Mouse (Mus musculus): ENCODE measurements around the gene Tacc2. TPM values are rescaled to one million over a fixed set of nuclear protein-coding genes. Genes with fewer than 3 reads are reported as not detected.
A peak's percentile ranks its signal among the peaks of the same experiment; 100 is the strongest.

Tacc2 gene
- polyA plus RNA-seq, 1 experiment from 2014 or later: 44.8 TPM

- Histone ChIP-seq H3K9me3 (no peaks in the 10 kb centered on the region), H3K4me3 (no peak overlapping the region), H3K36me3 (no peaks in the 10 kb centered on the region), H3K27ac (no peak overlapping the region), H3K4me1 (0 out of 2 replicates have a peak, but pooled peaks cover under 1% of the 10 kb centered on the region), H3K27me3 (ENCODE audit: insufficient read depth, poor library complexity, severe bottlenecking) (no peaks in the 10 kb centered on the region)
- WGBS: 69% methylated on average over 1 of the region's 1 CpGs
- no peak for DNase-seq (ENCODE audit: low spot score)
These were observed 25.6 kb downstream of the Tacc2 start for GRCm38 (mm10) chr7:130602804-130603203.

GRCm38 (mm10) chr7:130603556-130603955, 26.3 kb downstream of the Tacc2 start:
- H3K27me3 ChIP-seq (ENCODE audit: insufficient read depth, poor library complexity, severe bottlenecking): no peaks in the 10 kb centered on the region
- DNase-seq (ENCODE audit: low spot score): no peak
- no peaks in the 10 kb centered on the region for H3K36me3 ChIP-seq
- H3K9me3 ChIP-seq: no peaks in the 10 kb centered on the region
- 77% methylated on average over 5 of the region's 5 CpGs for WGBS
- no peaks in the 10 kb centered on the region for H3K4me1 ChIP-seq
- H3K4me3 ChIP-seq: no peak overlapping the region
- H3K27ac ChIP-seq: no peak overlapping the region

- WGBS: 68% methylated on average over 2 of the region's 2 CpGs
- Histone ChIP-seq H3K9me3 (no peaks in the 10 kb centered on the region), H3K4me1 (no peaks in the 10 kb centered on the region), H3K4me3 (no peak overlapping the region), H3K27me3 (ENCODE audit: insufficient read depth, poor library complexity, severe bottlenecking) (no peaks in the 10 kb centered on the region), H3K36me3 (no peaks in the 10 kb centered on the region), H3K27ac (no peak overlapping the region)
- DNase-seq (ENCODE audit: low spot score): no peak
These were observed 27.2 kb downstream of the Tacc2 start for GRCm38 (mm10) chr7:130604390-130604789.

- no peaks in the 10 kb centered on the region for H3K4me1 ChIP-seq
- no peak for DNase-seq (ENCODE audit: low spot score)
- 17% methylated on average over 6 of the region's 6 CpGs for WGBS
These were observed 27.9 kb downstream of the Tacc2 start for GRCm38 (mm10) chr7:130605111-130605510.

GRCm38 (mm10) chr7:130606958-130607357, 29.7 kb downstream of the Tacc2 start:
- DNase-seq (ENCODE audit: low spot score): no peak
- WGBS: 87% methylated on average over 4 of the region's 4 CpGs
- Histone ChIP-seq H3K4me1 (no peaks in the 10 kb centered on the region), H3K36me3 (no peaks in the 10 kb centered on the region), H3K27ac (no peak overlapping the region), H3K9me3 (no peaks in the 10 kb centered on the region), H3K27me3 (ENCODE audit: insufficient read depth, poor library complexity, severe bottlenecking) (0 out of 2 replicates have a peak, but pooled peaks cover 4% of the 10 kb centered on the region), H3K4me3 (no peak overlapping the region)

More at GRCm38 (mm10) chr7:130605111-130605510, 27.9 kb downstream of the Tacc2 start:
- H3K4me3 ChIP-seq: no peak overlapping the region
- 0 out of 2 replicates have a peak overlapping the region, but pooled peaks have one; percentile 10 for H3K27ac ChIP-seq
- H3K9me3 ChIP-seq: no peaks in the 10 kb centered on the region
- H3K27me3 ChIP-seq (ENCODE audit: insufficient read depth, poor library complexity, severe bottlenecking): 0 out of 2 replicates have a peak, but pooled peaks cover 4% of the 10 kb centered on the region
- no peaks in the 10 kb centered on the region for H3K36me3 ChIP-seq

- no peaks in the 10 kb centered on the region for H3K9me3 ChIP-seq
- H3K4me1 ChIP-seq: peaks cover 7% of the 10 kb centered on the region
- peak overlapping the region; percentile 18; the same call in 1 of the 2 replicates for H3K27ac ChIP-seq
- no peaks in the 10 kb centered on the region for H3K36me3 ChIP-seq
- DNase-seq (ENCODE audit: low spot score): no peak
- 0 out of 2 replicates have a peak, but pooled peaks cover 4% of the 10 kb centered on the region for H3K27me3 ChIP-seq (ENCODE audit: insufficient read depth, poor library complexity, severe bottlenecking)
- 58% methylated on average over 4 of the region's 4 CpGs for WGBS
- no peak overlapping the region for H3K4me3 ChIP-seq
These were observed 36.7 kb downstream of the Tacc2 start for GRCm38 (mm10) chr7:130613973-130614372.

- no peak for DNase-seq (ENCODE audit: low spot score)
- WGBS: 91% methylated on average over 3 of the region's 3 CpGs
- H3K27me3 ChIP-seq (ENCODE audit: insufficient read depth, poor library complexity, severe bottlenecking): 0 out of 2 replicates have a peak, but pooled peaks cover 10% of the 10 kb centered on the region
- H3K36me3 ChIP-seq: no peaks in the 10 kb centered on the region
- H3K27ac ChIP-seq: no peak overlapping the region
- H3K9me3 ChIP-seq: no peaks in the 10 kb centered on the region
- no peak overlapping the region for H3K4me3 ChIP-seq
- H3K4me1 ChIP-seq: peaks cover 21% of the 10 kb centered on the region
These were observed 40.4 kb downstream of the Tacc2 start for GRCm38 (mm10) chr7:130617591-130617990.

- Histone ChIP-seq H3K36me3 (no peaks in the 10 kb centered on the region), H3K9me3 (no peaks in the 10 kb centered on the region), H3K27me3 (ENCODE audit: insufficient read depth, poor library complexity, severe bottlenecking) (peaks cover 35% of the 10 kb centered on the region), H3K4me1 (peaks cover 24% of the 10 kb centered on the region), H3K27ac (no peak overlapping the region), H3K4me3 (no peak overlapping the region)
- 92% methylated on average over 2 of the region's 2 CpGs for WGBS
- DNase-seq (ENCODE audit: low spot score): no peak
These were observed 43.8 kb downstream of the Tacc2 start for GRCm38 (mm10) chr7:130621068-130621467.

GRCm38 (mm10) chr7:130621953-130622352, 44.7 kb downstream of the Tacc2 start:
- H3K36me3 ChIP-seq: no peaks in the 10 kb centered on the region
- WGBS: 40% methylated on average over 3 of the region's 3 CpGs
- no peaks in the 10 kb centered on the region for H3K9me3 ChIP-seq
- no peak overlapping the region for H3K4me3 ChIP-seq
- no peak for DNase-seq (ENCODE audit: low spot score)
- H3K4me1 ChIP-seq: peaks cover 33% of the 10 kb centered on the region
- H3K27ac ChIP-seq: 0 out of 2 replicates have a peak overlapping the region, but pooled peaks have one; percentile 10
- peaks cover 41% of the 10 kb centered on the region for H3K27me3 ChIP-seq (ENCODE audit: insufficient read depth, poor library complexity, severe bottlenecking)

- peaks cover 33% of the 10 kb centered on the region for H3K4me1 ChIP-seq
- peaks cover 41% of the 10 kb centered on the region for H3K27me3 ChIP-seq (ENCODE audit: insufficient read depth, poor library complexity, severe bottlenecking)
- H3K4me3 ChIP-seq: no peak overlapping the region
- DNase-seq (ENCODE audit: low spot score): no peak
- H3K9me3 ChIP-seq: no peaks in the 10 kb centered on the region
- WGBS: 80% methylated on average over 4 of the region's 4 CpGs
- H3K36me3 ChIP-seq: no peaks in the 10 kb centered on the region
- no peak overlapping the region for H3K27ac ChIP-seq
These were observed 45.1 kb downstream of the Tacc2 start for GRCm38 (mm10) chr7:130622359-130622758.

- 83% methylated on average over 9 of the region's 9 CpGs for WGBS
- DNase-seq (ENCODE audit: low spot score): no peak
- H3K9me3 ChIP-seq: no peaks in the 10 kb centered on the region
- H3K36me3 ChIP-seq: no peaks in the 10 kb centered on the region
- peaks cover 41% of the 10 kb centered on the region for H3K4me1 ChIP-seq
- no peak overlapping the region for H3K27ac ChIP-seq
- peaks cover 41% of the 10 kb centered on the region for H3K27me3 ChIP-seq (ENCODE audit: insufficient read depth, poor library complexity, severe bottlenecking)
- no peak overlapping the region for H3K4me3 ChIP-seq
These were observed 47.1 kb downstream of the Tacc2 start for GRCm38 (mm10) chr7:130624299-130624698.

GRCm38 (mm10) chr7:130625361-130625760, 48.1 kb downstream of the Tacc2 start:
- 77% methylated on average over 7 of the region's 7 CpGs for whole genome bisulfite sequencing
- DNase-seq (ENCODE audit: low spot score): no peak
- H3K36me3 ChIP-seq: no peaks in the 10 kb centered on the region

GRCm38 (mm10) chr7:130628601-130629000, 51.4 kb downstream of the Tacc2 start:
- no peak overlapping the region for H3K4me3 ChIP-seq
- 33% methylated on average over 1 of the region's 1 CpGs for WGBS
- no peaks in the 10 kb centered on the region for H3K36me3 ChIP-seq
- DNase-seq (ENCODE audit: low spot score): no peak
- peaks cover 34% of the 10 kb centered on the region for H3K4me1 ChIP-seq
- H3K27ac ChIP-seq: peak overlapping the region; percentile 59
- peaks cover 26% of the 10 kb centered on the region for H3K27me3 ChIP-seq (ENCODE audit: insufficient read depth, poor library complexity, severe bottlenecking)
- H3K9me3 ChIP-seq: no peaks in the 10 kb centered on the region

More at GRCm38 (mm10) chr7:130625361-130625760, 48.1 kb downstream of the Tacc2 start:
- Histone ChIP-seq H3K9me3 (no peaks in the 10 kb centered on the region), H3K4me3 (no peak overlapping the region), H3K27me3 (ENCODE audit: insufficient read depth, poor library complexity, severe bottlenecking) (peaks cover 41% of the 10 kb centered on the region), H3K4me1 (peaks cover 41% of the 10 kb centered on the region), H3K27ac (no peak overlapping the region)

- Histone ChIP-seq H3K27ac (no peak overlapping the region), H3K4me1 (peaks cover 40% of the 10 kb centered on the region), H3K9me3 (no peaks in the 10 kb centered on the region), H3K36me3 (no peaks in the 10 kb centered on the region), H3K4me3 (no peak overlapping the region), H3K27me3 (ENCODE audit: insufficient read depth, poor library complexity, severe bottlenecking) (peaks cover 12% of the 10 kb centered on the region)
- DNase-seq (ENCODE audit: low spot score): no peak
- WGBS: 90% methylated on average over 7 of the region's 7 CpGs
These were observed 52.8 kb downstream of the Tacc2 start for GRCm38 (mm10) chr7:130629999-130630398.

Measured in heart, embryonic 10.5 days (tissue).